Mouse (Mus musculus): ENCODE results near the gene Fam83c.
A peak's percentile ranks its signal among the peaks of the same experiment; 100 is the strongest.

Gene Fam83c

GRCm38 (mm10) chr2:155826630-155827424, 7.8 kb downstream of the Fam83c start, which contains the start of gene Eif6:
TSS of gene Eif6 (minus strand) at chr2:155826925.
- peak; percentile 84 for DNase-seq

- DNase-seq: no peak
These were observed 8.6 kb downstream of the Fam83c start for GRCm38 (mm10) chr2:155825904-155826629.

GRCm38 (mm10) chr2:155823722-155824121, 10.9 kb downstream of the Fam83c start:
- DNase-seq: peak; percentile 29

- no peak for DNase-seq
These were observed 13.9 kb downstream of the Fam83c start for GRCm38 (mm10) chr2:155820779-155821178.

- DNase-seq: peak; percentile 76
These were observed 15.0 kb downstream of the Fam83c start for GRCm38 (mm10) chr2:155819449-155820251.

GRCm38 (mm10) chr2:155819392-155819448, 15.4 kb downstream of the Fam83c start, which contains the start of gene BC029722:
TSS of gene BC029722 (minus strand) at chr2:155819426.
- no peak for DNase-seq

- DNase-seq: peak; percentile 96
These were observed 15.9 kb downstream of the Fam83c start for GRCm38 (mm10) chr2:155818596-155819391.

- DNase-seq: peak; percentile 73
These were observed 17.1 kb downstream of the Fam83c start for GRCm38 (mm10) chr2:155817301-155818245.

GRCm38 (mm10) chr2:155816179-155816578, 18.5 kb downstream of the Fam83c start:
- peak; percentile 83 for DNase-seq

- peak; percentile 39 for DNase-seq
These were observed 19.8 kb downstream of the Fam83c start for GRCm38 (mm10) chr2:155814829-155815228.

- DNase-seq: peak; percentile 52
These were observed 22.0 kb downstream of the Fam83c start for GRCm38 (mm10) chr2:155812637-155813036.

- DNase-seq: peak; percentile 95
These were observed 22.7 kb downstream of the Fam83c start for GRCm38 (mm10) chr2:155811821-155812396.

GRCm38 (mm10) chr2:155809620-155810019, 25.0 kb downstream of the Fam83c start:
- no peak for DNase-seq

- DNase-seq: peak; percentile 66
These were observed 27.2 kb downstream of the Fam83c start for GRCm38 (mm10) chr2:155807408-155807807.

GRCm38 (mm10) chr2:155806548-155806947, 28.1 kb downstream of the Fam83c start:
- peak; percentile 98 for DNase-seq

- peak; percentile 72 for DNase-seq
These were observed 28.8 kb downstream of the Fam83c start for GRCm38 (mm10) chr2:155805925-155806255.

- DNase-seq: peak; percentile 100
These were observed 29.3 kb downstream of the Fam83c start for GRCm38 (mm10) chr2:155805231-155805924.

- no peak for DNase-seq
These were observed 30.6 kb downstream of the Fam83c start for GRCm38 (mm10) chr2:155804053-155804452.

GRCm38 (mm10) chr2:155802761-155803160, 31.9 kb downstream of the Fam83c start:
- DNase-seq: no peak

- DNase-seq: no peak
These were observed 36.0 kb downstream of the Fam83c start for GRCm38 (mm10) chr2:155798613-155799012.
